Mouse (Mus musculus): ENCODE measurements at regions not wholly inside any gene's neighbourhood (a gene's known extent, or its start where the extent isn't known, plus 50 kb on each side); places are given as distances from the start of the nearest gene placed in this dataset.

GRCm38 (mm10) chr5:118338186-118338585 lies 93.2 kb downstream of the 2410131K14Rik start:
- H3K9ac ChIP-seq: no peak overlapping the region
- no peak overlapping the region for H3K27ac ChIP-seq (replicated peaks)
- no peaks in the 10 kb centered on the region for H3K36me3 ChIP-seq
- H3K4me3 ChIP-seq: no peak overlapping the region
- WGBS: 92% methylated on average over 8 of the region's 8 CpGs
- H3K4me1 ChIP-seq (replicated peaks): no peaks in the 10 kb centered on the region; the same call in 1 of the 2 replicates
- no peak overlapping the region for H3K4me2 ChIP-seq
- ATAC-seq (ENCODE audit: low FRiP score, low read depth): no peak
- no peaks in the 10 kb centered on the region for H3K9me3 ChIP-seq
- no peaks in the 10 kb centered on the region for H3K27me3 ChIP-seq

- no peaks in the 10 kb centered on the region for H3K36me3 ChIP-seq
- no peak overlapping the region for H3K9ac ChIP-seq
- no peak overlapping the region for H3K4me3 ChIP-seq
- 49% methylated on average over 22 of the region's 22 CpGs for WGBS
- ATAC-seq (ENCODE audit: low FRiP score, low read depth): peak; percentile 63; the same call in 1 of the 2 replicates
- H3K9me3 ChIP-seq: no peaks in the 10 kb centered on the region
- no peak overlapping the region for H3K27ac ChIP-seq (replicated peaks)
- H3K27me3 ChIP-seq: no peaks in the 10 kb centered on the region
- no peak overlapping the region for H3K4me2 ChIP-seq
- H3K4me1 ChIP-seq (replicated peaks): peaks cover 15% of the 10 kb centered on the region
Measured at GRCm38 (mm10) chr5:118339676-118340661, 94.9 kb downstream of the 2410131K14Rik start.

GRCm38 (mm10) chr5:118343444-118344320 lies 98.7 kb downstream of the 2410131K14Rik start:
- peaks cover 18% of the 10 kb centered on the region for H3K4me1 ChIP-seq (replicated peaks)
- no peaks in the 10 kb centered on the region for H3K9me3 ChIP-seq
- H3K9ac ChIP-seq: 0 out of 2 replicates have a peak overlapping the region, but pooled peaks have one; percentile 2
- WGBS: 15% methylated on average over 19 of the region's 19 CpGs
- ATAC-seq (ENCODE audit: low FRiP score, low read depth): no peak
- H3K27me3 ChIP-seq: no peaks in the 10 kb centered on the region
- no peak overlapping the region for H3K27ac ChIP-seq (replicated peaks)
- no peaks in the 10 kb centered on the region for H3K36me3 ChIP-seq
- peak overlapping the region; percentile 5; the same call in 1 of the 2 replicates for H3K4me2 ChIP-seq
- no peak overlapping the region for H3K4me3 ChIP-seq

- H3K4me3 ChIP-seq: no peak overlapping the region
- 55% methylated on average over 3 of the region's 3 CpGs for WGBS
- no peaks in the 10 kb centered on the region for H3K36me3 ChIP-seq
- H3K27ac ChIP-seq (replicated peaks): no peak overlapping the region
- H3K4me2 ChIP-seq: no peak overlapping the region
- H3K4me1 ChIP-seq (replicated peaks): peaks cover 18% of the 10 kb centered on the region
- H3K27me3 ChIP-seq: no peaks in the 10 kb centered on the region
- no peak overlapping the region for H3K9ac ChIP-seq
- H3K9me3 ChIP-seq: no peaks in the 10 kb centered on the region
- no peak for ATAC-seq (ENCODE audit: low FRiP score, low read depth)
Measured at GRCm38 (mm10) chr5:118345226-118345625, 100.2 kb downstream of the 2410131K14Rik start.

DNA sequence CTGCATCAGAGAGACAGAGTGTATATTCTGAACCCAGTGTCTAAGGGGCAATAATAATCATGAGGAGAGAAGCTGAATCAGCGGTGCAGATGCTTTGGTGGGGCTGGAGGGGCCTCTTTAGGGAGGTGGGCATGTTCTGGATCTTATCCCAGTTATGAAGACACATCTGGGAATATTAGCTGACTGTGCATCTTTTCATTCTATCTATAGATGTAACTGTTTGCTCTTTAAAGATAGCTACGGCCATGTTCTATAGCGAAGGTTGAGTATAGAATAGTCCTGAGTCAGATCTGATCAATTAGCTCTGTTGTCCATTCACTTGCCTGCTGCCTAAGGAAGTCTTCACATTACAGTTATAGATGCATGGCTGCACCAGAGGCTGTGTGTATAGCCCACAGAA lies 104.0 kb downstream of the 2410131K14Rik start:
- no peak for ATAC-seq (ENCODE audit: low FRiP score, low read depth)

DNA sequence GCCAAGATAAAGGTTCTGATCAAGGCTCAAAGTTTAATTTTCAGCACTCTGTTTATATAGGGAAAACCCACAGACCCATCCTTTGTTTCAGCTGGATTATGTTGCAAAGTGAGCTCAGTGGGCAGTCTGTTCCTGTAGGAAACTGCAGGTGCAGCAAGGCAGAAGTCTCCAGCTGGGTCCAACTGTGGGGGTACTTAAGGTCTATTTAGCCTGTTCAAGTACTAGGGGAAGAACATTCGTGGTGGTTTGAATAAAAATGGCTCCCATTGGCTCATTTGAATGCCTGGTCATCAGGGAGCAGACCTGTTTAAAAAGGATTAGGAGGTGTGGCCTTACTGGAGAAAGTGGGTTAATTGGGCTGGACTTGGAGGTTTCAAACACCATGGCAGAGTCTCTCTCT lies 106.3 kb downstream of the 2410131K14Rik start:
- no peak overlapping the region for H3K4me3 ChIP-seq
- no peak overlapping the region for H3K9ac ChIP-seq
- peaks cover 15% of the 10 kb centered on the region for H3K4me1 ChIP-seq (replicated peaks)
- ATAC-seq (ENCODE audit: low FRiP score, low read depth): no peak
- no peaks in the 10 kb centered on the region for H3K36me3 ChIP-seq
- no peak overlapping the region for H3K4me2 ChIP-seq
- no peak overlapping the region for H3K27ac ChIP-seq (replicated peaks)
- WGBS: 25% methylated on average over 1 of the region's 1 CpGs
- H3K9me3 ChIP-seq: no peaks in the 10 kb centered on the region
- no peaks in the 10 kb centered on the region for H3K27me3 ChIP-seq

More for the DNA sequence above, 104.0 kb downstream of the 2410131K14Rik start:
- no peak overlapping the region for H3K4me2 ChIP-seq
- no peaks in the 10 kb centered on the region for H3K9me3 ChIP-seq
- H3K4me1 ChIP-seq (replicated peaks): peaks cover 9% of the 10 kb centered on the region
- H3K36me3 ChIP-seq: no peaks in the 10 kb centered on the region
- no peak overlapping the region for H3K27ac ChIP-seq (replicated peaks)
- H3K4me3 ChIP-seq: no peak overlapping the region
- 92% methylated on average over 3 of the region's 3 CpGs for WGBS
- H3K9ac ChIP-seq: no peak overlapping the region
- no peaks in the 10 kb centered on the region for H3K27me3 ChIP-seq

GRCm38 (mm10) chr5:118352142-118352541 lies 107.1 kb downstream of the 2410131K14Rik start:
- Histone ChIP-seq H3K27ac (replicated peaks) (no peak overlapping the region), H3K4me1 (replicated peaks) (peaks cover 17% of the 10 kb centered on the region), H3K27me3 (no peaks in the 10 kb centered on the region), H3K4me3 (no peak overlapping the region), H3K36me3 (no peaks in the 10 kb centered on the region), H3K9me3 (no peaks in the 10 kb centered on the region), H3K9ac (no peak overlapping the region), H3K4me2 (no peak overlapping the region)
- 93% methylated on average over 4 of the region's 4 CpGs for WGBS
- ATAC-seq (ENCODE audit: low FRiP score, low read depth): no peak

- no peak overlapping the region for H3K9ac ChIP-seq
- H3K4me3 ChIP-seq: no peak overlapping the region
- no peak for ATAC-seq (ENCODE audit: low FRiP score, low read depth)
- peaks cover 17% of the 10 kb centered on the region for H3K4me1 ChIP-seq (replicated peaks)
- no peaks in the 10 kb centered on the region for H3K36me3 ChIP-seq
- no peaks in the 10 kb centered on the region for H3K9me3 ChIP-seq
- 63% methylated on average over 6 of the region's 6 CpGs for WGBS
- no peak overlapping the region for H3K4me2 ChIP-seq
- H3K27me3 ChIP-seq: no peaks in the 10 kb centered on the region
- no peak overlapping the region for H3K27ac ChIP-seq (replicated peaks)
Measured at GRCm38 (mm10) chr5:118353061-118353460, 108.0 kb downstream of the 2410131K14Rik start.

DNA sequence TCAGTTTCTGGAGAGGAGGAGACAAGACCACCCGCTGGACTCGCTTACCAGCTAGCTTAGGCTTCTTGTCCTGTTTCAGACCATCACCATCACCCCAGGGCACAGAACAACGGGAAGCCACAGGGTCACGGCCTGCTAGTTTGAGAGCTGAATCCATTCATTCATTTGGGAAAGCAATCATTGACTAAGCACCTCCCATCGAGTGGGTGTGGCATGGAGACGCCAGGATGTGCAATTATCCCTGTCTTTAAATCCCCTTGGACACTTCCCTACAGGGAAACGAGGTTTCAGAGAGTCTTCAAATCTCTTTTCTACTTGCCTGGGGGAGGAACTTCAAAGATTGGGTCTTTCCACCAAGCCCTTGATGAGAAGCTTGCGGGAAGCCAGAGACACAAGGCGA lies 108.7 kb downstream of the 2410131K14Rik start:
- no peak for ATAC-seq (ENCODE audit: low FRiP score, low read depth)
- no peak overlapping the region for H3K27ac ChIP-seq (replicated peaks)
- WGBS: 31% methylated on average over 9 of the region's 9 CpGs

GRCm38 (mm10) chr5:118354127-118354526 lies 109.1 kb downstream of the 2410131K14Rik start:
- no peaks in the 10 kb centered on the region for H3K36me3 ChIP-seq
- no peak overlapping the region for H3K4me2 ChIP-seq
- no peak for ATAC-seq (ENCODE audit: low FRiP score, low read depth)
- no peaks in the 10 kb centered on the region for H3K27me3 ChIP-seq
- no peak overlapping the region for H3K27ac ChIP-seq (replicated peaks)
- H3K9ac ChIP-seq: no peak overlapping the region
- no peak overlapping the region for H3K4me3 ChIP-seq
- 45% methylated on average over 5 of the region's 5 CpGs for WGBS
- no peaks in the 10 kb centered on the region for H3K9me3 ChIP-seq
- peaks cover 17% of the 10 kb centered on the region for H3K4me1 ChIP-seq (replicated peaks)

More for the DNA sequence above, 108.7 kb downstream of the 2410131K14Rik start:
- Histone ChIP-seq H3K36me3 (no peaks in the 10 kb centered on the region), H3K4me3 (no peak overlapping the region), H3K4me1 (replicated peaks) (peaks cover 17% of the 10 kb centered on the region), H3K27me3 (no peaks in the 10 kb centered on the region), H3K4me2 (no peak overlapping the region), H3K9me3 (no peaks in the 10 kb centered on the region), H3K9ac (no peak overlapping the region)

GRCm38 (mm10) chr5:118354871-118355270 lies 109.8 kb downstream of the 2410131K14Rik start:
- no peak for ATAC-seq (ENCODE audit: low FRiP score, low read depth)
- H3K4me1 ChIP-seq (replicated peaks): peaks cover 17% of the 10 kb centered on the region
- no peak overlapping the region for H3K9ac ChIP-seq
- H3K36me3 ChIP-seq: no peaks in the 10 kb centered on the region
- H3K27me3 ChIP-seq: no peaks in the 10 kb centered on the region
- H3K9me3 ChIP-seq: no peaks in the 10 kb centered on the region
- no peak overlapping the region for H3K4me2 ChIP-seq
- no peak overlapping the region for H3K4me3 ChIP-seq
- no peak overlapping the region for H3K27ac ChIP-seq (replicated peaks)
- WGBS: 40% methylated on average over 3 of the region's 3 CpGs

- no peak overlapping the region for H3K4me2 ChIP-seq
- 74% methylated on average over 5 of the region's 5 CpGs for WGBS
- no peak overlapping the region for H3K4me3 ChIP-seq
- H3K36me3 ChIP-seq: no peaks in the 10 kb centered on the region
- no peak for ATAC-seq (ENCODE audit: low FRiP score, low read depth)
- H3K27ac ChIP-seq (replicated peaks): peak overlapping the region; percentile 26
- no peak overlapping the region for H3K9ac ChIP-seq
- H3K27me3 ChIP-seq: no peaks in the 10 kb centered on the region
- peaks cover 17% of the 10 kb centered on the region for H3K4me1 ChIP-seq (replicated peaks)
- H3K9me3 ChIP-seq: no peaks in the 10 kb centered on the region
Measured at GRCm38 (mm10) chr5:118355287-118355686, 110.3 kb downstream of the 2410131K14Rik start.
